Mouse (Mus musculus) midbrain, embryonic 10.5 days (tissue): ENCODE measurements around the gene Abcg2. TPM values are rescaled to one million over a fixed set of nuclear protein-coding genes. Genes with fewer than 3 reads are reported as not detected.

ENCODE experiments used
- DNase-seq: peaks from one replicate; pipeline ENCODE4 v3.0.0-alpha.2; 2017; ENCODE audit warnings: low spot score
- H3K27ac ChIP-seq: fragments of 300-500 bp; sonication (generic); replicated peaks from 2 replicates; pipeline ENCODE4 v1.5.1; 2016; ENCODE audit warnings: mild to moderate bottlenecking
- H3K27me3 ChIP-seq: fragments of 300-500 bp; sonication (generic); 2 replicates; pipeline ENCODE4 v1.6.1; 2016; ENCODE audit warnings: low read depth, mild to moderate bottlenecking; ENCODE audit not compliant: poor library complexity, severe bottlenecking
- H3K36me3 ChIP-seq: fragments of 300-500 bp; sonication (generic); 2 replicates; pipeline ENCODE4 v1.6.1; 2016; ENCODE audit warnings: mild to moderate bottlenecking, moderate library complexity
- H3K4me1 ChIP-seq: fragments of 300-500 bp; sonication (generic); 2 replicates; pipeline ENCODE4 v1.6.1; 2016
- H3K4me3 ChIP-seq: fragments of 300-500 bp; sonication (generic); 2 replicates; pipeline ENCODE4 v1.5.1; 2016; ENCODE audit warnings: mild to moderate bottlenecking, moderate library complexity
- H3K9me3 ChIP-seq: fragments of 300-500 bp; sonication (generic); replicated peaks from 2 replicates; pipeline ENCODE4 v1.6.1; 2016; ENCODE audit warnings: mild to moderate bottlenecking
- WGBS: fragments of 180-500 bp; shearing (Covaris S2); methylation state at CpG from one replicate; pipeline ENCODE4 v1.1.7; 2016; 5-methylcytosine and 5-hydroxymethylcytosine counted together
- polyA plus RNA-seq: library from polyadenylated mRNA; unstranded; fragments of >200 nt; fragmentation: Nextera tagmentation; extraction: Ambion mirVana; gene quantifications from 2 replicates; pipeline ENCODE4 v1.2.1, GENCODE M21; 2016

Abcg2 gene
- polyA plus RNA-seq, 1 experiment from 2014 or later, result 52.1 TPM

- Histone ChIP-seq H3K36me3 (no peaks in the 10 kb centered on the region), H3K4me1 (no peaks in the 10 kb centered on the region), H3K27ac (no peak overlapping the region), H3K4me3 (no peak overlapping the region), H3K9me3 (no peaks in the 10 kb centered on the region), H3K27me3 (no peaks in the 10 kb centered on the region)
- 86% methylated on average over 2 of the region's 2 CpGs for WGBS
- no peak for DNase-seq
Observed at GRCm38 (mm10) chr6:58733851-58734250, 149.5 kb downstream of the Abcg2 start.

- WGBS, result 88% methylated on average over 1 of the region's 1 CpGs
- Histone ChIP-seq H3K27ac (no peak overlapping the region), H3K4me1 (no peaks in the 10 kb centered on the region), H3K36me3 (no peaks in the 10 kb centered on the region), H3K27me3 (no peaks in the 10 kb centered on the region), H3K4me3 (no peak overlapping the region), H3K9me3 (no peaks in the 10 kb centered on the region)
- DNase-seq, result no peak
Observed at GRCm38 (mm10) chr6:58735090-58735489, 150.8 kb downstream of the Abcg2 start.

Other genes with a start within 250 kb of the Abcg2 start
- not detected in 2 replicates for gene Vmn1r30, start 141.1 kb upstream of the Abcg2 start, polyA plus RNA-seq
- gene Vmn1r31, start 109.2 kb upstream of the Abcg2 start, polyA plus RNA-seq, result not detected in 2 replicates
- 5.7 and 8.7 TPM in 2 replicates for gene Herc3, start 246.9 kb downstream of the Abcg2 start, polyA plus RNA-seq